Mouse (Mus musculus) liver, adult 2 months (tissue): ENCODE data around the gene Mlh3. TPM values are rescaled to one million over a fixed set of nuclear protein-coding genes. Genes with fewer than 3 reads are reported as not detected.

ENCODE experiments used
- DNase-seq: peaks from one replicate; pipeline ENCODE4 v3.0.0-alpha.2; 2011; ENCODE audit warnings: low read depth, low spot score; ENCODE audit errors: extremely low read depth
- H3K27ac ChIP-seq: fragments of 200-500 bp; replicated peaks from 2 replicates; pipeline ENCODE4 v1.5.1; 2012; ENCODE audit warnings: low read depth, mild to moderate bottlenecking, control low read depth, inconsistent platforms, low read length; ENCODE audit not compliant: insufficient read depth
- H3K27me3 ChIP-seq: fragments of 200-500 bp; 2 replicates; pipeline ENCODE4 v1.6.1; 2012; ENCODE audit warnings: mild to moderate bottlenecking, moderate library complexity, low read length, inconsistent platforms; ENCODE audit not compliant: control insufficient read depth, insufficient read depth
- H3K36me3 ChIP-seq: fragments of 200-500 bp; 2 replicates; pipeline ENCODE4 v1.6.1; 2012; ENCODE audit warnings: low read length, inconsistent platforms; ENCODE audit not compliant: control insufficient read depth, insufficient read depth
- H3K4me1 ChIP-seq: fragments of 200-500 bp; 2 replicates; pipeline ENCODE4 v1.6.1; 2011; ENCODE audit warnings: low read length; ENCODE audit not compliant: control insufficient read depth, insufficient read depth
- H3K4me3 ChIP-seq: fragments of 200-500 bp; 2 replicates; pipeline ENCODE4 v1.5.1; 2011; ENCODE audit warnings: low read depth, mild to moderate bottlenecking, control low read depth, low read length, moderate library complexity; ENCODE audit not compliant: insufficient read depth
- H3K79me2 ChIP-seq: fragments of 200-500 bp; 2 replicates; pipeline ENCODE4 v1.6.1; 2012; ENCODE audit warnings: inconsistent platforms, mild to moderate bottlenecking, low read length, moderate library complexity; ENCODE audit not compliant: control insufficient read depth, insufficient read depth
- H3K9ac ChIP-seq: fragments of 200-500 bp; 2 replicates; pipeline ENCODE4 v1.6.1; 2012; ENCODE audit warnings: low read depth, mild to moderate bottlenecking, control low read depth, inconsistent platforms, low read length
- CTCF ChIP-seq: fragments of 200-500 bp; IDR thresholded peaks from 2 replicates; pipeline ENCODE4 v1.5.1; 2011; ENCODE audit warnings: low read depth, low read length, control low read depth
- POLR2A ChIP-seq: fragments of 200-500 bp; IDR thresholded peaks from 2 replicates; pipeline ENCODE4 v1.6.1; 2011; ENCODE audit warnings: low read length, control low read depth; ENCODE audit not compliant: insufficient read depth; ENCODE audit errors: extremely low read depth
- WGBS: fragments of 180-500 bp; shearing (Covaris S2); methylation state at CpG from one replicate; pipeline ENCODE4 v1.1.7; 2018; 5-methylcytosine and 5-hydroxymethylcytosine counted together
- polyA plus RNA-seq: library from polyadenylated mRNA; depleted of rRNA; stranded (reverse); fragments of >200 nt; gene quantifications from 2 replicates; pipeline ENCODE4 v1.2.3, GENCODE M21; 2012; rRNA removed
- total RNA-seq: library from RNA; depleted of rRNA; stranded (reverse); fragments of >200 nt; gene quantifications from 2 replicates; pipeline ENCODE4 v1.2.3, GENCODE M21; 2014; rRNA removed

Mlh3 gene
- total and polyA plus RNA-seq, 2 experiments, result 3.3 to 6.5 TPM

DNA sequence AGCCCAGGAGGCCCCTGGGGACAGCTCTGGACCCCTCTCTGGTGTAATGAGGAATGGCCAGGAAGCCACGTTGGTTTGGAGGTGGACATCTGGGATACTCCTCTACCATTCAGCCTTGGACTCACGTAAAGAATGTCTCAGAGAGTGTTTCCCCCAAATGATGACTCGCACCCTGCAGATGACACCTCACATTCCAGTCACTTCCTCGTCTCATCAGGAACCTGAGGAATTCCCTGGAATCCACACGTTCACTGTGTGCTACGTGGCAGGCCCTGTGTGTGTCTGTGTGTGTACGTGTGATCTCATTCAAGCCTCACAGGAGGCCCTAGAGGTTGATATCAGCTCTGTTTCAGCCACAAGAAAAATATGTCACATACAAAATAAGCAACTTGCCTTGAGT, 84.0 kb downstream of the Mlh3 start:
- no peaks in the 10 kb centered on the region for H3K36me3 ChIP-seq
- no peak overlapping the region for H3K27ac ChIP-seq
- no peaks in the 10 kb centered on the region for H3K4me1 ChIP-seq
- no peak for TF ChIP-seq CTCF
- TF ChIP-seq POLR2A, result no peak
- DNase-seq, result no peak
- H3K4me3 ChIP-seq, result no peak overlapping the region
- WGBS, result 82% methylated on average over 7 of the region's 7 CpGs
- no peaks in the 10 kb centered on the region for H3K79me2 ChIP-seq
- H3K9ac ChIP-seq, result no peak overlapping the region
- H3K27me3 ChIP-seq, result peaks cover 4% of the 10 kb centered on the region; the same call in 1 of the 2 replicates

DNA sequence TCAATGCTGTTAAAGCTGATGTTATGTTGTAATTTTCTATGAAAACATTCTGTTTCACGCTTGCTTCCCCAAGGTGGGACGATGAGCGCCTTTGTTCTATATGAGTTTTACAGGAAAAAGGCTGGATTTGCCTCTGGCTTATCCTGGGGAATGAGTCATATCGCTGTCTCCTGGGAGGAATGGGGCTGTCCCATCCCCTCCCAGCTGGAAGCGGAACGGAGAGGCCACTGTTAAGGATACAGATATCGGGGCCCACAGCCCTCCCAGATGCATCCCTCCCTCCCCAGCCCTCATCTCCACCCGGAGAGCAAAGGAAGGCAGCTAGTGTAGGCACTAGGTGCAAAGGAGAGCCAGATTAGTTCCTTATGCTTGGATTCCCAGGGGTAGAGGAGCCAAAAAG, 84.6 kb downstream of the Mlh3 start:
- Histone ChIP-seq H3K9ac (no peak overlapping the region), H3K36me3 (no peaks in the 10 kb centered on the region), H3K4me3 (no peak overlapping the region), H3K27ac (no peak overlapping the region), H3K4me1 (no peaks in the 10 kb centered on the region), H3K79me2 (no peaks in the 10 kb centered on the region), H3K27me3 (peaks cover 4% of the 10 kb centered on the region; the same call in 1 of the 2 replicates)
- 72% methylated on average over 8 of the region's 8 CpGs for WGBS
- TF ChIP-seq POLR2A (no peak), CTCF (no peak)
- no peak for DNase-seq

Other genes starting within 250 kb of the Mlh3 start
- gene Prox2, start 159.8 kb downstream of the Mlh3 start, total RNA-seq, result 1.8 and 1.9 TPM in 2 replicates
- gene Prox2, start 159.8 kb downstream of the Mlh3 start, polyA plus RNA-seq, result 1.3 and 1.5 TPM in 2 replicates
- gene Dlst, start 159.8 kb downstream of the Mlh3 start, total RNA-seq, result 149 and 150 TPM in 2 replicates
- gene Dlst, start 159.8 kb downstream of the Mlh3 start, polyA plus RNA-seq, result 111 and 112 TPM in 2 replicates
- gene Rps6kl1, start 119.3 kb downstream of the Mlh3 start, total RNA-seq, result 0.28 and 0.34 TPM in 2 replicates
- 0.39 and 0.48 TPM in 2 replicates for gene Rps6kl1, start 119.3 kb downstream of the Mlh3 start, polyA plus RNA-seq
- gene Pgf, start 92.8 kb downstream of the Mlh3 start, total RNA-seq, result not detected in 2 replicates
- not detected in 2 replicates for gene Pgf, start 92.8 kb downstream of the Mlh3 start, polyA plus RNA-seq
- 17.9 and 23.1 TPM in 2 replicates for gene Eif2b2, start 51.1 kb downstream of the Mlh3 start, total RNA-seq
- gene Eif2b2, start 51.1 kb downstream of the Mlh3 start, polyA plus RNA-seq, result 37.0 and 54.8 TPM in 2 replicates
- gene Acyp1, start 17.8 kb upstream of the Mlh3 start, total RNA-seq, result 11.5 and 20.0 TPM in 2 replicates
- gene Acyp1, start 17.8 kb upstream of the Mlh3 start, polyA plus RNA-seq, result 8.9 and 9.4 TPM in 2 replicates
- gene Zc2hc1c, start 18.0 kb upstream of the Mlh3 start, total RNA-seq, result 0.87 and 0.92 TPM in 2 replicates
- 0.48 and 0.57 TPM in 2 replicates for gene Zc2hc1c, start 18.0 kb upstream of the Mlh3 start, polyA plus RNA-seq
- gene Nek9, start 68.8 kb upstream of the Mlh3 start, total RNA-seq, result 17.0 and 19.1 TPM in 2 replicates
- 13.7 and 14.0 TPM in 2 replicates for gene Nek9, start 68.8 kb upstream of the Mlh3 start, polyA plus RNA-seq
- gene Tmed10, start 104.2 kb upstream of the Mlh3 start, total RNA-seq, result 44.3 and 57.3 TPM in 2 replicates
- 151 and 152 TPM in 2 replicates for gene Tmed10, start 104.2 kb upstream of the Mlh3 start, polyA plus RNA-seq
- 0.67 and 1.2 TPM in 2 replicates for gene Fos, start 203.3 kb upstream of the Mlh3 start, total RNA-seq
- 0.49 and 0.65 TPM in 2 replicates for gene Fos, start 203.3 kb upstream of the Mlh3 start, polyA plus RNA-seq